Mouse (Mus musculus) lung, embryonic 16.5 days (tissue): ENCODE data around the gene Ifnl3. TPM values are rescaled to one million over a fixed set of nuclear protein-coding genes. Genes with fewer than 3 reads are reported as not detected.

Experiments
- ATAC-seq: fragments of 200-750 bp; cut with Nextera tagmentation; 2 replicates; pipeline ENCODE4 v1.8.0; 2017; ENCODE audit warnings: low read depth, mild to moderate bottlenecking, moderate library complexity
- H3K27ac ChIP-seq: fragments of 300-500 bp; sonication (generic); 2 replicates; pipeline ENCODE4 v1.5.1; 2014; ENCODE audit warnings: mild to moderate bottlenecking, control low read depth, low read length
- H3K27me3 ChIP-seq: fragments of 300-500 bp; sonication (generic); 2 replicates; pipeline ENCODE4 v1.6.1; 2014; ENCODE audit warnings: low read depth, low read length, mixed read lengths; ENCODE audit not compliant: control insufficient read depth, insufficient read depth
- H3K36me3 ChIP-seq: fragments of 300-500 bp; sonication (generic); 2 replicates; pipeline ENCODE4 v1.6.1; 2014; ENCODE audit warnings: low read length; ENCODE audit not compliant: control insufficient read depth, insufficient read depth
- H3K4me1 ChIP-seq: fragments of 300-500 bp; sonication (generic); replicated peaks from 2 replicates; pipeline ENCODE4 v1.6.1; 2014; ENCODE audit warnings: low read length, mixed read lengths; ENCODE audit not compliant: control insufficient read depth, insufficient read depth
- H3K4me2 ChIP-seq: fragments of 300-500 bp; sonication (generic); 2 replicates; pipeline ENCODE4 v1.6.1; 2014; ENCODE audit warnings: low read depth, low read length, control low read depth
- H3K4me3 ChIP-seq: fragments of 300-500 bp; sonication (generic); 2 replicates; pipeline ENCODE4 v1.5.1; 2014; ENCODE audit warnings: mild to moderate bottlenecking, low read length, control low read depth
- H3K9ac ChIP-seq: fragments of 300-500 bp; sonication (generic); 2 replicates; pipeline ENCODE4 v1.6.1; 2014; ENCODE audit warnings: low read length, control low read depth
- H3K9me3 ChIP-seq: fragments of 300-500 bp; sonication (generic); 2 replicates; pipeline ENCODE4 v1.6.1; 2016; ENCODE audit warnings: low read length; ENCODE audit not compliant: control insufficient read depth
- WGBS: fragments of 180-500 bp; shearing (Covaris S2); extraction: QIAGEN DNeasy Blood & Tissue Kit; methylation state at CpG from one replicate; pipeline ENCODE4 v1.1.7; 2014; 5-methylcytosine and 5-hydroxymethylcytosine counted together
- microRNA-seq: library from miRNA; unstranded; fragments of <30 nt; microRNA quantifications from one replicate; pipeline ENCODE4, GENCODE M21; 2016
- polyA plus RNA-seq: library from polyadenylated mRNA; unstranded; fragments of >200 nt; fragmentation: Nextera tagmentation; extraction: Ambion mirVana; gene quantifications from 2 replicates; pipeline ENCODE4 v1.2.1, GENCODE M21; 2015

Ifnl3 gene
- polyA plus RNA-seq, 1 experiment from 2014 or later = not detected

DNA sequence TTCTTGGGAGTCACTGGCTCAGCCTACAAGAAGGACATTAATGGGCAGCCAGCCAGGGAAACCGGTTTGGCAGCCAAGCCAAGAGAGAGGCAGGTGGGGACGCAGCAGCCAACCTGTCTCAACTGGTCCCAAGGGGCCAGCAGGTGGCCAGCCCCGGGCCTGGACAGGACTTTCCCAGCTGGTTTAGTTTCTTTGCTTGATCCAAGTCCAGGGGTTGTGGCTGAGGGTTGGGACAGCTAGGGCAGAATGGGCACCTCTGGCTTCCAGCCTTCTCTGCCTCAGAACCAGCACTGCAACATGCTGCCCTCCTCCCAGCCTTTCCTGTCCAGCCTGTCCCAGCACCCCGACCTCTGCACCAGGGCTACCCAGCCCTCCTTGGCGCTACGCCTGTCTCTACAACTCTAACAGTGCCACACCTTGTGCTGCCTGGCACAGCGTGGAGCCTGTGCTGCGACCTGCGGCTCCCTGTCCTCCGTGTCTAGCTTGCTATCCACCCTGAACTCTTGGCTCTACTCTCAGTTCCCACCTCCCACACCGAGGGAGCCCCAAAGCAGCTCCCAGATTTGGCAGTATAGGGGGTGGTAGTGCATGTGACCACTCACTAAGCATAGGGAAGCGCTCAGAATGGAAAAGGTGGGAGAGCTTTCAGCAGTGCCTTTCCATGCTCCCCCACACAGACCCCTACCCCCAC is 47.8 kb downstream of the Ifnl3 start:
- H3K4me2 ChIP-seq = peak overlapping the region; percentile 47
- peak overlapping the region; percentile 52 for H3K9ac ChIP-seq
- peak overlapping the region; percentile 96 for H3K27ac ChIP-seq
- ATAC-seq = peak; percentile 89
- no peaks in the 10 kb centered on the region for H3K27me3 ChIP-seq
- H3K9me3 ChIP-seq = no peaks in the 10 kb centered on the region
- peak overlapping the region; percentile 13; the same call in 1 of the 2 replicates for H3K4me3 ChIP-seq
- H3K36me3 ChIP-seq = peaks cover 11% of the 10 kb centered on the region
- peaks cover 40% of the 10 kb centered on the region for H3K4me1 ChIP-seq
- 41% methylated on average over 12 of the region's 12 CpGs for WGBS

DNA sequence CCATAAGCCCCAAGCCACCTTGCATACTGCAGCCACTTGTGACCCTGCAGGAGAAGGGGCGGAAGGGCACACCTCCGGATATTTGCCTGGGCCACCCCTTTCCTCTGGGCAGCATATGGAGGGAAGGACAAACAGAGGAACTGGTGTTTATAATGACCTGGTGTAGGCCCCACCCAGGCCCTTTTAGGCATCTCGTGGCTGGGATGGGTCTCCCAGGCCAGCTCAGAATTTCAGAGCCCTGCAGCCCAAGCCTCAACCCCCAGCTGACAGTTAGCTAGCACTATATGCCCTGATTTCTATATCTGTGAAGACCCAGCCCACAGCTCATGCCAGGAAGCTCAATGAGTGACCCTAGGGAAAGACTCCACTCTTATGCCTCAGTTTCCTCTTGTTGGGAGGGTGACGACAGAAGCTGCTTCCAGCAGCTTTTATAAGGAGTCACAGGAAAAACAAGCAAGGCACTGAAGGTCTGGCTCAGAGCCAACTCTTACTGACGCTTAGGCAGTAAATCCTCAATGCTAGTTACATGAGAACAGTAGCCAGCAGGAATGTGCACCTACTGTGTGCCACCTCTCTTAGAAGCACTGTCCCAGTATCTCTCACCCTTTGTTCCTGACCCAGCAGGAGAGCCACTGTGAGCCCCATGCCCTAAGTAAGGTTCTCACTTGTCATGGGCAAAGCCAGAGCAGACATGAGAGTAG is 48.5 kb downstream of the Ifnl3 start:
- peak; percentile 46 for ATAC-seq
- 20% methylated on average over 5 of the region's 5 CpGs for WGBS
- Histone ChIP-seq H3K4me1 (peaks cover 43% of the 10 kb centered on the region), H3K27ac (peak overlapping the region; percentile 96), H3K4me2 (peak overlapping the region; percentile 47), H3K27me3 (no peaks in the 10 kb centered on the region), H3K4me3 (peak overlapping the region; percentile 13; the same call in 1 of the 2 replicates), H3K9ac (peak overlapping the region; percentile 52), H3K9me3 (no peaks in the 10 kb centered on the region), H3K36me3 (peaks cover 11% of the 10 kb centered on the region)

DNA sequence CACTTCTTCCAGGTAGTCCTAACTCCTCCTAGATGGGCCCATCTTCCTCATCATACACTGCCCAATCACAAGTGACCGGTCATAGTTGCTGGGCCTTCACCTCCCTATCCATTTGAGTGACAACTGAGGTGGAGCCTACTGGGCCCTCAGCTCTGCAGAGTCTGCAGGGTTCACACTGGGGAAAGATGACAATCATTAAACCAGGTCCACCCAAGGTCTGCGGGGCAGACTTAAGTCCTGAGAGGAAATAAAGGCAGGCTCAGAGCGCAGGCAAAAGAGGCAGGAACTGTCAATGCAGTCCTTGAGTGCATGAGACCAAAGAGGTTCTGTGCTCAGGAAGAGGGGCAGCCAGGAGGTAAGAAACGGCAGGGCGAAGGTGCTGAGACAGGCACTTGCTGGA is 50.1 kb downstream of the Ifnl3 start:
- 62% methylated on average over 5 of the region's 5 CpGs for WGBS
- no peak overlapping the region for H3K4me2 ChIP-seq
- H3K4me1 ChIP-seq = peaks cover 59% of the 10 kb centered on the region
- peak overlapping the region; percentile 21; the same call in 1 of the 2 replicates for H3K9ac ChIP-seq
- no peak overlapping the region for H3K4me3 ChIP-seq
- peaks cover 2% of the 10 kb centered on the region for H3K36me3 ChIP-seq
- no peaks in the 10 kb centered on the region for H3K9me3 ChIP-seq
- no peaks in the 10 kb centered on the region for H3K27me3 ChIP-seq
- H3K27ac ChIP-seq = peak overlapping the region; percentile 96; the same call in 1 of the 2 replicates
- no peak for ATAC-seq

DNA sequence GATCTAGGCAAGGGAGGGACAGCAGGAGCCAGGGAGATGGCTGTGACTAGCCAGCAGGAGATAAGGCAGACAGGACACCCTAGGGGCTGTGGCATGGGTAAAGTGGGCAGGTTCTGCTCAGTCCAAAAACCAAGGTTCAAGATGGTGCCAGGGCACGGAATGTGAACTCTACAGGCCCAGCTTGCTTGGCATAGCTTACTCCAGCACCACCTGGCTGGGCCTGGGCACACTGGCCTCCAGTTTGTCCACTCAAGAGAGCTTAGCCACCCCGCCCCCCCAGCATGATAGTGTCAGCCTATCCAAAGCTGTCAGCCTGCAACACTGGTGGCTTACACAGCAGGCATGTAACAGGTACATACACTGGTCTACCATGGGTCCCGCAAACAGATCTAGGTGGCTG is 50.6 kb downstream of the Ifnl3 start:
- WGBS = 84% methylated on average over 3 of the region's 3 CpGs
- no peak overlapping the region for H3K9ac ChIP-seq
- H3K27ac ChIP-seq = no peak overlapping the region; the same call in 1 of the 2 replicates
- H3K4me1 ChIP-seq = peaks cover 62% of the 10 kb centered on the region
- no peak overlapping the region for H3K4me3 ChIP-seq
- H3K36me3 ChIP-seq = no peaks in the 10 kb centered on the region
- H3K9me3 ChIP-seq = no peaks in the 10 kb centered on the region
- no peak for ATAC-seq
- H3K27me3 ChIP-seq = no peaks in the 10 kb centered on the region
- no peak overlapping the region for H3K4me2 ChIP-seq

Small RNA genes lying within 50 kb of the gene (microRNA-seq; reads per million reads assigned to microRNA genes)
- gene Mir7049 = not detected

Other genes with a start within 250 kb of the Ifnl3 start
- gene Eid2b, start 245.1 kb upstream of the Ifnl3 start, polyA plus RNA-seq = 7.9 and 9.6 TPM in 2 replicates
- not detected in 2 replicates for gene Selenov, start 231.7 kb upstream of the Ifnl3 start, polyA plus RNA-seq
- 0.20 and 0.43 TPM in 2 replicates for gene Dll3, start 220.6 kb upstream of the Ifnl3 start, polyA plus RNA-seq
- gene Timm50, start 210.8 kb upstream of the Ifnl3 start, polyA plus RNA-seq = 120 and 124 TPM in 2 replicates
- 84.4 and 91.8 TPM in 2 replicates for gene Supt5, start 184.1 kb upstream of the Ifnl3 start, polyA plus RNA-seq
- gene Rps16, start 172.2 kb upstream of the Ifnl3 start, polyA plus RNA-seq = 981 and 1,007 TPM in 2 replicates
- gene Plekhg2, start 150.2 kb upstream of the Ifnl3 start, polyA plus RNA-seq = 69.0 and 70.0 TPM in 2 replicates
- gene Zfp36, start 142.6 kb upstream of the Ifnl3 start, polyA plus RNA-seq = 23.9 and 26.8 TPM in 2 replicates
- 46.8 and 50.2 TPM in 2 replicates for gene Med29, start 130.1 kb upstream of the Ifnl3 start, polyA plus RNA-seq
- gene Paf1, start 129.9 kb upstream of the Ifnl3 start, polyA plus RNA-seq = 87.6 and 89.7 TPM in 2 replicates
- 46.6 and 47.1 TPM in 2 replicates for gene Gmfg, start 85.4 kb upstream of the Ifnl3 start, polyA plus RNA-seq
- gene Lrfn1, start 70.9 kb upstream of the Ifnl3 start, polyA plus RNA-seq = 1.5 and 1.8 TPM in 2 replicates
- gene Ifnl2, start 12.4 kb upstream of the Ifnl3 start, polyA plus RNA-seq = not detected in 2 replicates
- gene Sycn, start 18.0 kb downstream of the Ifnl3 start, polyA plus RNA-seq = not detected in 2 replicates
- not detected in 2 replicates for gene Nccrp1, start 24.4 kb downstream of the Ifnl3 start, polyA plus RNA-seq
- 11.9 and 15.1 TPM in 2 replicates for gene Samd4b, start 75.3 kb downstream of the Ifnl3 start, polyA plus RNA-seq
- 58.2 and 60.5 TPM in 2 replicates for gene Pak4, start 75.3 kb downstream of the Ifnl3 start, polyA plus RNA-seq
- not detected in 2 replicates for gene Acp7, start 108.5 kb downstream of the Ifnl3 start, polyA plus RNA-seq
- 5.2 and 6.9 TPM in 2 replicates for gene Fbxo27, start 170.0 kb downstream of the Ifnl3 start, polyA plus RNA-seq
- gene Fbxo17, start 194.0 kb downstream of the Ifnl3 start, polyA plus RNA-seq = 13.9 and 15.8 TPM in 2 replicates
- 120 TPM in 2 replicates for gene Mrps12, start 219.0 kb downstream of the Ifnl3 start, polyA plus RNA-seq
- gene Sars2, start 219.2 kb downstream of the Ifnl3 start, polyA plus RNA-seq = 24.1 and 25.8 TPM in 2 replicates
- gene Ccer2, start 233.3 kb downstream of the Ifnl3 start, polyA plus RNA-seq = not detected in 2 replicates
- gene Sirt2, start 243.9 kb downstream of the Ifnl3 start, polyA plus RNA-seq = 69.0 and 69.5 TPM in 2 replicates
- gene Nfkbib, start 244.7 kb downstream of the Ifnl3 start, polyA plus RNA-seq = 35.3 and 37.3 TPM in 2 replicates